Mouse (Mus musculus): ENCODE data around the gene Pts. TPM values are rescaled to one million over a fixed set of nuclear protein-coding genes. Genes with fewer than 3 reads are reported as not detected.

The Pts gene
- total RNA-seq, 2 experiments from 2014 or later, result 27.7 to 36.5 TPM

DNA sequence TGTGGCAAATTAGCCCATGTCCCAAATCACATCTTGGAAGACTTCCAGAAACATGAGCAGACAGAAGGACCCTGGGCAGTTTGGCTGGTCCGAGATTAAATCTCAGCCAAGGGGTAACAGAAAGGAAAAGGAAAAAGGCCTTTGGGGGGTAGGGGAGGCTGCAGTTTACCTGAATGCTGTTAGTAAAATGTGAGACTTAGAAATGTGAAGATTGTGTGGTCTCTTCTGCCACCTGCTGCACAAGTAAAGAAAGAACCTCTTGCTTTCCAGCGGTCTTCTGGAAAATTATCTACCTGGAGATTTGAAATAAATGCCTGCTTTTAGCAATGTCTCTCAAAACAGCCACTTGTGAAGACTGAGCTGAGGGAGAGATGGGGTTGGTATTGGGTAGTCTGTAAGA, 2.4 kb upstream of the Pts start:
- peak; percentile 24 for DNase-seq

DNA sequence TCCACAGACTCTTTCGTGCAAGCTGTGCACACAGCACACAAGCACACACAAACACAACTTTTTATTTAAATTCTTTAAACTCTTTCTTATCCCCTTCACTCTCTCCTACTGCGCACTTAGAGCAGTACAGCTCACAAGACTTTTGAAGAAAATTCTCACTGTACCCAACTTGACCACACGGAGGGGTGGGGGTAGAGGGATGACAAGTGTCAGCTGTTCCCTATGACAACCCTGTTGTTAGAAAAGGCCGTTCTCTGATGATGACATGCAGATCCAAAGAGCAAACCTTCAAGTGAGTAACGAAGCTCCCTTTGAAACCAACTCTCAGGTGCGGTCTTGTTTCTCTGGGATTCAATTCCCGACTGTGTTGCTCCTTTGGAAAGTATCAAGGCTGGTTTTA, 664 bp downstream of the Pts start:
- no peak for DNase-seq

DNA sequence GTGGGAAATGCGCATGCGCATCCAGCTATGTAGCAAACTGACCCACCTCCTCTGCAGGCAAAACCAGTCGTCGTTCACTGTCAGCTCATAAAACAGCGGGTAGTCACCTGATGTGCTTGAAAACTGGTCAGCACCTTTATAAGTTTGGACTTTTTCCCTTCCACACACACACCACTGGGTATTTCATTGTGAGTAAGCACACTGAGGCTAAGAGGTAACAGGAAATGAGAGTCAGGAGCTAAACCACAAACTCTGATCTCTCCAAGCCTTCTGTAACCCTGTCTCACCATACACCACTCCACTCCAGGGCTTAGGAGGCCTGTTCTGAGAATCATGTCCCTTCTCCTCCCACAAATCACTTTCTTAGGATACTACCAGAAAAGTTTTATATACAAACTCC, 2.9 kb downstream of the Pts start:
- no peak for DNase-seq

DNA sequence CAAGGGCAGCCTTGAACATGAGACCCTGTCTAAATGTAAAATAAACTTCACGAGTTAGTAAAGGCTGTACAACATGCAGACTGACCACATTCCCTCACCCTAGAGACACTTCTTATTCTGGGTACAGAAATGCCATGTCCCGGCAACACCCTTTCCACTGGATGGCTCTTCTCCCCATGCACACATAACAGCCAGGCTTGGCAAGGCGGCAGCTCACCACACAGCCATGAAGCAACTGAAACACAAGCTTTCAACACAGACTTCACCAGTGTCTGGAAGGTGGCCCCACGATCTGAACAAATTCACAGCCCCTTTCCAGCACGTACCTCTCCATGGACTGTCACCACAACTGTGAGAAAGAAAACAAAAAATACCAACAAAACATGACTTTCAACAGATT, 3.6 kb downstream of the Pts start:
- DNase-seq, result no peak

DNA sequence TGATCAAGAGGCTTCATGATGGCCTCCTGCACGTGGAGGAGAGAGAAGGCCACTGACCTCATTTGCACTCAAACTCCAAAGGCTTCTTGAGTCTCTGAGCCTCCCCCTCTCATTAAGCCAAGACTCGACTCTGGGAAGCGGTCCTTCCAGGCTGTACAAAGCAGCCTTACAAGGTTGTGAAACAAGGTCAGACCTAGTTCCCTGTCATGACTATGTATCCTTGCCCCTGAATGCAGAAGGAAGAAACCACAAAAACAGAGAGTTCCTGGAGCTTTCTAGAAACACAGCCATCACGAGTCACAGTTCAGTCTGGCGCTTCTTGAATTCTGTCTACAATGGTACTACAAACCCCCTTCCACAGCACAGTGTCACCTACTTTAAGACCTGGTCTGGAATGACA, 6.0 kb downstream of the Pts start:
- DNase-seq, result no peak

DNA sequence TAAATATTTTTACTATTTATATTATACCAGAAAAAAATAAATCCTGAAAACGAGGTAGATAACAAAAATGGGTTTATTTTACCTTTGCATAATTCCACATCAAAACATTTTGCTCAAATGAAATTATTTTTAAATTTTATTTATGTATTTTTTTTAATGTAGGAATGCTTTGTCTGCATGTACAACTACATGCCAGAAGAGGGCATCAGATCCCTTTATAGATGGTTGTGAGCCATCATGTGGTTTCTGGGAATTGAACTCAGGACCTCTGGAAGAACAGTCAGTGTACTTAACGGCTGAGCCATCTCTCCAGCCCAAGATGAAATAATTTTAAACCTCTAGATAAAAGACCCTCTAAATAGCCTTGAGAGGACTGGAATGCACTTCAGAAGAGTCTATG, 7.0 kb downstream of the Pts start:
- no peak for DNase-seq

DNA sequence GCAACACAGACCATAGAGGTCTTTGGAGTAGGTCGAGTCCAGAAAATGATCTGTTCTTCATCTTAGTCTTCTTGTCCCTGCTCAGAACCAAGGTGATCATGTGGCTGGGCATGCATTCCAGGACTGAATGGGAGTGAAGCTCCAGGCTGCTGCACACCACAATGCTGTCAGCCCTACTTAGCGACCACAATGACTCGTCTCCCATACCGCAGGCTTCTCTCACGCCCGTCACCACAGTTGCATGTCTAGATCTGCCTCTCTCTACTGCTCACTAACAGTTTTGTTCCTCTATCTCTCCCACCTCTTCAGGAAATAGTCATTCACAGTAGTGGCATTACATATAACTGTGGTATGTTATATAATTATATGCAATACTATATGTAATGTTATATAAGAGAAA, 7.8 kb downstream of the Pts start:
- no peak for DNase-seq

DNA sequence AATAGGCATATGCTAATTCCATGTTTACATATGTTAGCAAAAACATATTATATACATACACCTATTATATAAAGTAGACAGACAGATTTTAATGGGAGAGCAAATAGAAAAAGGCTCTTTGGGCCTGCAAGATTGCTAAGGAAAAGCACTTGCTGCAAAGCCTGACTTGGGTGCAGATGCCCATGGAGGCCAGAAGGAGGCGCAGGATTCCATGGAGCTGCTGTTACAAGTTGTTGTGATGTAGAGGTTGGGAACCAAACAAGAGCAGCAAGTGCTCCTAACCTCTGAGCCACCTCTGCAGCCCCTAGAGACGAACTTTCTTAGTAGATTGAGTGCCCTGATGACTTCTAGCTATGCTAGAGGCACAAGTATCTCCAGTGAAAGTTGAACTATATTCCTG, 9.7 kb downstream of the Pts start:
- peak; percentile 25 for DNase-seq

DNA sequence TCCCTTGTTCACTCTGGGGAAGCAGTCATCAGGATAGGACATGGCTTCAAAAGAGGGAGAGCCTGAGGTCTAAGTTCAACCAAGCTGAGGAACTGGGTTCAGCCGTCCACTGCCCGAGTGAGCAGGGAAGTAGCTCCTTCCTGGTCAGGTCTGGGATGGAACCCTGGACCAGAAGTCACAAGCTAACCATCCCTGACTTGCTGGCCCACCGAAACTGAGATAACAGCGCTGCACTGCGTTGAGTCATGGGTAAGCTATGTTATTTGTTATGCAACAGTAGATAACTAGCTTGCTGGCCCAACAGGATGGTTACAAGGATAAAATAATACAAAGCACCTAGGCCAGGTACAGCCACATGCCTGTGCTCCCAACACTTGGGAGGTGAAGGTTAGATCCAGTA, 13.1 kb downstream of the Pts start:
- no peak for DNase-seq

DNA sequence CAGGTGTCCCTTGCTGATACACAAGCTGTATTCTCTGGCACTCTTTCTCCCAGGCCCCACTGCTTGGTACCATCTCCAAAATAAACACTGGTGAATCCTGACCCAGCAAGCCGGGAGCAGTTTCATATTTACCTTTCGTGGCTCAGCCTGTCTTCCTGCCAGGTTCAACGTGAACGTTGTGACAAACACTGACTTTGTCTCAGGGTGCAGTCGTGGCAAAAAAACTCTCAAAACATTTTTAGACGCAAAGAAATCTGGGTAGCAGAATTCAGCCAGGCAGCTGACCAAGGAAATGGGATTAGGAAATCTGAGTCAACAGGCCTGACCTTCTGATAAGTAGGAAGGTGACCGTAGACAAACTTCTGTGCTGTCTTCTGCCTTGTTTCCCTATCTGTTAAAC, 21.0 kb downstream of the Pts start:
- no peak for DNase-seq

DNA sequence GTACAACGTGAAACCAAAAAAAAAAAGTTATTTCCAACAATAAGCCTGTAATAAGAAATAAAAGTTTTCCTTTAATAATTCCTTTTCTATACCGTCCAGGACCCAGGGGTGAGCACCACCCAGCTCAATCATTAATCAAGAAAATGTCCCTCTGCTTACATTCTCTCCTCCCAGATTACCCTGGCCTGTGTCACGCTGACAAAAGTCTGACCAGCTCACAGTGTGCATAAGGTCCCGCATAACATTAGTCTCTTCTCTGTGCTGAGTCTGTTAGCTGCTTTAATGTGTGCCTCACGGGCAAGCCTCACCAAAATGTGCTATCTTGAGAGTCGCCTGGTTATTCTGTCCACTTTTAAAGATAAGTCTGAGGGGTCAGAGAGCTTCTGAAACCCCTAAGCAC, 23.1 kb downstream of the Pts start:
- DNase-seq, result no peak

DNA sequence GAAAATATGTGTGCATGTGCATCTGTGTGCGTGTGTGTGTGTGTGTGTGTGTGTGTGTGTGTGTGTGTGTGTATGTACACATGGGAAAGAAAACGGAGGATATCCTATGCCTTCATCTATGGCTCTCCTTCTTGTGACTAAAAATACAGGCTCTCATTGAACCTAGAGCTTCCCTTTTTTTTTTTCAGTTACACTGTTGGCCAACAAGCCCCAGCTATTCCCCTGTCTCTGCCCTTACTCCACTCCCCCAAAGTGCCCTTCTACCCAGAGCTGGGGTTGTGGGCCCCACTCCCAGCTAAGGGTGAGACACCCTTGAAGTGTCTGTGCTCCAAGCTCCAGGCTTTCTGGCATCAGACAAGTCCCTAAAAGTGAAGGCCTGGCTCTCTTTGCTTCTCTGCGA, 25.6 kb downstream of the Pts start:
- no peak for DNase-seq

DNA sequence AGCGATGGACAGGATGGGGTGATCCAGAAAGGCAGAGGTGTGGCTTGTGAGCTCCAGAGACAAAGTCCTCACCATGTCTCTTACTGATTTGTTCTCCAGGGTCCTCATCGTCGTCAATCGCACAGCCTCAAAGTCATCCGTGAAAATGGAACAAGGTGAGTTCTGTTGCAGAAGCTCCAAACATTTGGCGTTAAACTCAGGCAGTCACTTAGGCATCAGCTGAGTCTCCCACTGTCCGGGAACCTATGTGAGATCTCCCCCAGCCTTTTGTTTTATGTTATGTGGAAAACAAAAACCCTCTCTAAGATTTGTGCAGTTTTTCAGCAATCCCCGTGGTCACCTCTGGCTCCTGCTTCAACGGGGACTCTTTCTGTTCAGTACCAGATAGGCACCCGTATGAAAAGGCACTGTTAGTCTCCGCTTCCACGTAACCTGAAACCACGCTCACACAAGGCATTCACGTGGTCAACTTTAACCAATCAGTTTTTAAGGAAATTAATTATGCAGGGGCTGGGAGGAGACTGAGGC, 27.5 kb downstream of the Pts start:
- DNase-seq, result peak; percentile 22

DNA sequence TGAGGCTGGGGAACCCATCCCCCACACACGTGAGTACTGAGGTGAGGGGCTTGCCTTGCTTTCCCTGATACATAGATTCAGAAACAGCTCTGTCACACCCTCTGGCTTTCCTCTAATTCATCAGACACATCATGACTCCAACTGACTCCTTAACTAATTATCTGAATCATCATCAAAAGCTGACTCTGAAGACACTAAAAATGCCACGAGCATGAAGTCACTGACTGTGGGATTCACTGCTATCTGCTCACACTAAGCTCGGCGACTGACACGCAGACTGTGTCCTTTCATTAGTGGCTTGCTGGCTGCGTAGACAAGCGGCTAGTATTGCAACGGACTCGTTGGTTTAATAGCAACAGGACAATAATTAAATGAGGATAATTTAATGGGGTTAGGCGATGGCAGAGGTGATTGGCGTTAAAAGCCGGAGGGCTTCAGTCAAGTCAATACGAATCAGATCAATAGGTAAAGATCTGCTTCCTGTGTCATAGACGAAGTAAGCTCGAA, 28.0 kb downstream of the Pts start:
- no peak for DNase-seq

DNA sequence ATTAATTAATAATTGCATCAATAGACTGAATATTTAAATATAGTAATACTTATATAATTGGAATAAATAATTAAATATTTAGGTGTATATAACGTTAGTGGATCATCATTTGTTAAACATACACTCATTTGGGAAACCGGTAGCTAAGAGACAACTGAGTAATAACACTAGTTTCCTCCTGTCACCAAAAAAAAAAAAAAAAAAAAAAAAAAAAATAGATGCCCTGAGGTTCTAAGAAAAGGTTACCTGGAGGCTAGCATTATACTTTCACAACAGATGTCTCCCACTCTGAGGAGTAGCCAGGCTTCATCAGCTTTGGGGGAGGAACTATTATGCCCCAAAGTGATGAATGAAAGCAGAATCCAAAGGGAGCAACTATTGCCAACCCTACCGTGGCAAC, 28.7 kb downstream of the Pts start:
- no peak for DNase-seq

DNA sequence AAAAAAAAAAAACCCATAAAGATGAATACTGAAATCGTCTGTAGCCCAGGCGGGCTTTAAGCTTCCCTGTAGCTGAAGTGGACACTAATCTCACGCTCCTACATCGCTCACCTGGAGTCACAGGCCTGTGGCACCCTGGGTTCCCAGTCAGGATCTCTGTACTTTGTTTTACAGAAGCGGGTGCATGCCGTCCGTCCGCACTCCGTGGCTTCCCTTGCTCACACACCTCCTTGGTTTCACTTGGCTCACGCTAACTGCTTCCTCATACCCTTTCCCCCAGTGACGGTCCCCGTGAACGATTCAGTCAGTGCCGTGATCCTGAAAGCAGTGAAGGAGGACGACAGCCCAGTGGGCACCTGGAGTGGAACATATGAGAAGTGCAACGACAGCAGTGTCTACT, 29.7 kb downstream of the Pts start:
- DNase-seq, result no peak

DNA sequence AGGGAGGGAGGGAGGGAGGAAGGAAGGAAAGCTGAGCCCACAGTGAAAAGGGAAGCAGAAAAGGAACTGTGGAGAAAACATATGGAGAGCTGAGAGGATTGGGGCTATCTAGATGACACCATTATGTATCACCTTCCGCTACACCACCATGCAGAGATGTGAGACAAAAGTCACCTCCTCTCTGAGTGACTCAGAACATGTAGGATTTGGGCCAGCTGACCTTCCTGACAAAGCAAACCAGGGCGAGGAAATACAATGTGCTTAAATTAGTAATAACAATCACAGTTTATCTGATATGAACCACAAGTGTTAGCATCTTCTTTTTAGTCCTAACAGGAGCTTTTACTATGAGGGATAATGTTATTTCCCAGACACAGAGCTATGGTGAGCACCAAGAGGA, 31.0 kb downstream of the Pts start:
- no peak for DNase-seq

DNA sequence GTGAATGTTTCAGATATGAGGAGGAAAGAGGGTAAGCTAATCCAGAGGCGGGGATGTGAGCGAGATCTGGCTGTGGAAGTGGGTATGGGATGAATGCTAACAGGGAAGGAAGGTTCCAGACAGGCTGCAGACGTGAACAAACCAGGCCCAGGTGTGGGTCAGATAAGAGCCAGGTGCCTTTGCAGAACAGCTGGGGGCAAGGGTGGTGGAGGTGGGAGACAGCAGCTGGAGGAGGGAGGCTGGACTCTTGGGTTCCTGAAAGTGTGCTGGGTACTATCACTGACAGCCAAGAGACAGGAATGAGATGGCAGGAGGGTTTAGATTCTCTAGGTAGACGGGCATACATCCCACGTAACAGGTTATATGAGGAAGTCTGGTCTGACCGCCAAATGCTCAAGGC, 31.4 kb downstream of the Pts start:
- DNase-seq, result no peak

DNA sequence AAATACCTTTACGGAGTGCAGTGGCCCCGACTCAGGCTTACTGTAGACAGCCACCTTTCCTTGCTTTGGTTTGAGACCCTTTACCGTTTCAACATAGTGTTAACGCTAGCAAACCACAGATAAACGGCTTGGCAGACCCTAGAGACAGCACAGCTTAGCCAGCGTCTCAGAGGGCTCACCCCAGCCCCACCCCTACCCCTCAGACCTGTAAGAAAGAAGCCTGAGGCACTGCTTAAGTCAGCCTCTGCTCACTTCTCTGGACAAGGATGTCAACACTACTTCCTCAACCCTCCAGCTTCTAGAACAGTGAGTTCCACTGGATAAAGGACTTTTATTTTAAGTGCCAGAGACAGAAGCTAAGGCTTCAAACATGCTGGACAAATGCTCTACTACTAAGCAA, 32.0 kb downstream of the Pts start:
- no peak for DNase-seq

DNA sequence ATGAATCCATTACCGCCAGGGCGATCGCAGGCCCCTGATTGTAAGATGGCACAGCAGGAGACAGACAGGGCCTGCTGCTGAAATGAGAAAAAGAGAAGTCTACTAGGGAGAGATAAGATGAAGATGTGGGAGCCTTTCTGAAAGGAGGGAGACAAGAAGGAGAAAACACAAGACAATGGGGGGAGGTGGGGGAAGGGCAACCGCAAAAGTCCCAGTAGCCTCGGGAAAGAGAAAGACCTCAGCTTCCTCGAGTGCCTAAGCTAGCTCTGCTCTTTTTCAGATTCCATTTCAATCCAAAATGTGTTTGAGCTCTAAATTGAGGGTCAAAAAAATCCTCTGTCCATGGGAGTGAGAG, 32.4 kb downstream of the Pts start:
- DNase-seq, result no peak

DNA sequence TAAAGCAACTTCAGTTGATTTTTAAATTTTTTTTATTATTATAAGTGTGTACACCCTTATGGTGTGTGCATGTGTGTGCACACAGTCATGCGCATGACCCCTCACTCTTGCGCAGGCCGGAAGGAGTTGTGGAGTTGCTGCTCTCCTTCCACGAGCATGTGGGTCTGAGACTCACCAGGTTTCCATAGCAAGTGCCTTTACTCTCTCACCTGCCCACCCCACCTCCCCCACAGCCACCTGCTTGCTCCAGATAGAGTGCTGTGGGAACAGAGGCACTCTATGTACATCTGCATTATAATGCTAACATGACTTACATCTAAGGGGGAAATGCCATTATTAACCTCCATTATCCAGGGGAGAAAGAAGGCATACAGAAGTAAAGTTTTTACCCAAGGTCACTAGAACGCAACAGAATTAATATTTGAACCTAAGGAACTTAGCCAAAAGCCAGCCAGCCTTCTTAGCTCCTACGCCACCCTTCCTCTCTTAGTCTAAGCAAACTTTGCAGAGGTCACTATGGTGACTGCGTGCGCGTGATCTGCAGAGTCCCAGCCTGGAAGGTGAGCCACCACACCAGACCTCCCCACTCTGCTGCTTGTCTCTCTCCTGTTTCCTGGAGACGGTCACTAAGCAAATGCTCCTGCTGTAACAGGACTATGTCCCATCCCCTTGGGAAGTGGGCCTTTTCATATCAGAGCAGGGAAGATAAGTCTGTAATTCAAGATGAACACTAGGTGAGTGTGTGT, 32.9 kb downstream of the Pts start:
- DNase-seq, result no peak

DNA sequence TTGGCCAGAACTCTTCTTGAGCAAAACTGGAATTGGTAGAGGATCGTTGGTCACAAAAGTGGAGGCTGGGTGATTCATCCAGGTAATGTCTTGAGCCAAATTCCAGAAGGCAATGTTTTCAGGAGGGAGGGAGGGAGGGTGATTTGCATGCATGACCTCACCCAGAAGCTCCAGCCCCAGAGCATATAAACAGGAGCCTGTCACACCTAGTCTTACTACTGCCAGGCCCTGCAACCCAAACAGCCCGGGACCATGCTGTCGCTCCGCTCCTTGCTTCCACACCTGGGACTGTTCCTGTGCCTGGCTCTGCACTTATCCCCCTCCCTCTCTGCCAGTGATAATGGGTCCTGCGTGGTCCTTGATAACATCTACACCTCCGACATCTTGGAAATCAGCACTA, 34.2 kb downstream of the Pts start, which contains the start of gene Plet1:
TSS of gene Plet1 (plus strand) at position 215 of the 400 bp plus-strand sequence.
- no peak for DNase-seq

DNA sequence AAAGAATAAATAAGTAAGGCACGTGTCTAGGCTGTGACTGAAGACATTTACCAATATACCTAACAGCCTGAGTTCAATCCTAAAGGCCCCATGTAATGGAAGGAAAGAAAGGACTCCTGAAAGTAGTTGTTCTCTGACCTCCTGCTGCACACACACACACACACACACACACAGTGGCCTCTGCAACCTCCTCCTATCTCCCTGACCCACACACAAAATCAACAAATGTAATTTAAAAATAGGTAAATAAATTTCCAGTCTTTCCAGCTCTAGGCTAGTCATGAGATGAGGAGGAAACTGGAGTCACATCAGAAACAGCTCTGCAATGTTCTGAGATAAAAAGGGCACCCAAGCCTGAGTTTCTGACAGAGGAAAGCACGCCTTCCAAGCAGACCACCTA, 34.7 kb downstream of the Pts start:
- no peak for DNase-seq

DNA sequence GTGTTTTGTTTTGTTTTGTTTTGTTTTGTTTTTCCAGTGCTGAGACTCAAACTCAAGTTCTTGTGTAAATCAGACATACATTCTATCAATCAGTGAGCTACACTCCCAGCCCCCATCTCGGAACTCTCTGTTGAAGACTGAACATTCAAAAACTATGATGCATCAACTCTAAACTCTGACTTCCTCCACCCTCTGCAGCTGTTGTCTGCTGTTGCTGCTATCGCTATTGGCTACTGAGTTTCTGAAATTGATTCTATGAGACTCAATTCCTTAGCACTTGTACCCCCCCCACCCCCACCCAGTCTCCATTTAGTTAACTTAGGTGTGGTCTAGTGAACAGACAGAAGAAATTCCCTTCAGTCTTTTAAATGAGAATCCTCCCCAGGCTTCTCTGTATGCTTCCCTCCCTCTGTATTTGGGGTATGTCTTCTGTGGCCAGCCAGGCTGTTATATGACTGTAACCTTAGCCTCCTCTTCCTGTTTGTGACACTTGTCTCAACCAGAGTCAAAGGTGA, 36.9 kb downstream of the Pts start:
- no peak for DNase-seq

DNA sequence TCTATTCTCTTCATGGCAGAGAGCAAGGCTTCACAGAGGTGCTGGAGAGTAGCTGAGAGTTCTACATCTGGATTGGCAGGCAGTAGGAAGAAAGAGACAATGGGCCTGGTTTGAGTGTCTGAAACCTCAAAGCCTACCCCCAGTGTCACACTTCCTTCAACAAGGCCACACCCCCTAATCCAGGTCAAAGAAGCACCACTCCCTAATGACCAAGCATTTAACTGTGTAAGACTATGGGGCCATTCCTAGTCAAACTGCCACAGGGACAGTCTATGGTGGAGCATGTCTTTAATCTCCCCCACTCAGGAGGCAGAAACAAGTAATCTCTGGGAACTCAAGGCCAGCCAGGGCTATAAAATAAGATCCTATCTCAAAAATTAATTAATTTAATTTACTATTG, 37.7 kb downstream of the Pts start:
- DNase-seq, result no peak

All from heart, postnatal 4 days (tissue).